Comparison of ENCODE assay signal across 25 mouse cellular contexts in the genomic region with DNA sequence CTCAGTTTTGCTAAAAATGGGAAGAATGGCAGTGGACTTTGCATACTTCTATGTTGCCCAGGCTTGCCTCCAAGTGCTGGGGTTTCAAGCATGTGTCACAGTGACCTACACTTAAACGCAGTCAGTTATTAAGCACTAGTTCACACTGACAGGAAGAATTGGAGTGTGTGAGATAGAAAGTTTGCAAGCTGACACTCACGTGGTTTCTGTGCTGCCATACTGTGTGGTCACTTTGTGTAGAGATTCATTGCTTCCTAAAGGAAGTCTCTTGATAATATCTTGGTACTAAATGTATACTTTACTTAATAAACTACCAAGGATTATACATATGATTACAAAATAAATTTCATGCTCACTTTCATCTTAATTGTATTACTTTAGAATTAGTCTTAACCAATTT. TPM values are rescaled to one million over a fixed set of nuclear protein-coding genes. Genes with fewer than 3 reads are reported as not detected.
DNase-seq lines count a peak whose midpoint lies in the region; ATAC-seq and TF ChIP-seq lines count a peak whose summit lies in the region.
"Had no signal": no experiment of that assay in that cellular context is flagged by ENCODE, and none has a peak within 500 bp of the region (broad histone marks: within the 10 kb centered on the region; RNA-seq: fewer than 3 reads in every experiment).

No protein-coding gene starts in this region.

- DNase-seq in CH12.LX (ENCODE audit: extremely low read depth) = no peak
- DNase-seq in heart, postnatal 25 days (ENCODE audit: low spot score) = no peak
- DNase-seq: adrenal gland, adult 2 months; adrenal gland, postnatal 10 days; adrenal gland, postnatal 25 days; B cell, adult 2 months; cerebellum, adult 11 months; cerebellum, adult 18-20 months; cerebellum, adult 8-10 months; cerebellum, adult 9-11 months; cerebellum, postnatal 14 days; cerebellum, postnatal 36 days; embryo, embryonic 11 days had no signal

- in situ Hi-C loops in CH12.LX (cut with MboI; ENCODE audit: low pct_ligation_motif_present, low pct_unique_long_range_greater_than_20kb, low sequenced_read_pairs) = no loop called here

- 84% methylated on average over 2 of the region's 2 CpGs for WGBS in forebrain, embryonic 15.5 days
- WGBS in forebrain, embryonic 13.5 days = 79% methylated on average over 2 of the region's 2 CpGs
- WGBS in macrophage (ENCODE audit: missing documents) = 35% methylated on average over 2 of the region's 2 CpGs
- WGBS in midbrain, embryonic 15.5 days = 75% methylated on average over 2 of the region's 2 CpGs

- no peak overlapping the region for H3K4me3 ChIP-seq in forebrain, embryonic 15.5 days
- no peak overlapping the region for H3K4me3 ChIP-seq in forebrain, embryonic 13.5 days
- H3K4me3 ChIP-seq in megakaryocyte, embryonic 14.5 days (replicated peaks) = peak overlapping the region; percentile 4
- H3K4me3 ChIP-seq in CH12.LX (replicated peaks in 1 of 3; ENCODE audit: low read depth in 2 of 3, low read length in 2 of 3, poor library complexity in 1 of 3) (no peak overlapping the region), macrophage (ENCODE audit: inconsistent target) (no peak overlapping the region)
- H3K4me3 ChIP-seq in midbrain, embryonic 15.5 days = no peak overlapping the region
- H3K4me3 ChIP-seq: embryonic facial prominence, embryonic 13.5 days; embryonic facial prominence, embryonic 15.5 days; erythroblast, embryonic 14.5 days; forebrain, embryonic 12.5 days had no signal

- H3K27ac ChIP-seq in forebrain, embryonic 15.5 days (replicated peaks) = no peak overlapping the region
- no peak overlapping the region for H3K27ac ChIP-seq in forebrain, embryonic 13.5 days
- H3K27ac ChIP-seq in CH12.LX (ENCODE audit: insufficient read depth, low read depth) (no peak overlapping the region), macrophage (peak overlapping the region; percentile 83)
- no peak overlapping the region for H3K27ac ChIP-seq in midbrain, embryonic 15.5 days
- H3K27ac ChIP-seq: embryonic facial prominence, embryonic 13.5 days; embryonic facial prominence, embryonic 15.5 days; forebrain, embryonic 10.5 days; forebrain, embryonic 12.5 days had no signal

- H3K4me1 ChIP-seq in forebrain, embryonic 15.5 days = peaks cover 66% of the 10 kb centered on the region
- peaks cover 57% of the 10 kb centered on the region for H3K4me1 ChIP-seq in forebrain, embryonic 13.5 days
- peaks cover 78% of the 10 kb centered on the region for H3K4me1 ChIP-seq in megakaryocyte, embryonic 14.5 days
- H3K4me1 ChIP-seq in CH12.LX (ENCODE audit: control insufficient read depth in 1 of 2, insufficient read depth in 2 of 2) = peaks cover 21 to 58% of the 10 kb centered on the region in 2 experiments
- H3K4me1 ChIP-seq in midbrain, embryonic 15.5 days = peaks cover 52% of the 10 kb centered on the region

- no peak for TF ChIP-seq RAD21 in CH12.LX (IDR thresholded peaks at IDR 0.05; ENCODE audit: low read depth, low read length)

- dilution Hi-C loops in CH12.LX (cut with MboI; ENCODE audit: extremely low pct_ligation_motif_present, extremely low pct_unique_long_range_greater_than_20kb, low sequenced_read_pairs) = no loop called here

- TF ChIP-seq EP300 in CH12.LX (IDR thresholded peaks at IDR 0.05; ENCODE audit: low read length) = no peak

- no peaks in the 10 kb centered on the region for H3K27me3 ChIP-seq in forebrain, embryonic 15.5 days
- H3K27me3 ChIP-seq in forebrain, embryonic 13.5 days = no peaks in the 10 kb centered on the region
- peaks cover 72% of the 10 kb centered on the region for H3K27me3 ChIP-seq in megakaryocyte, embryonic 14.5 days (replicated peaks)
- H3K27me3 ChIP-seq in CH12.LX (replicated peaks) = peaks cover 10% of the 10 kb centered on the region
- no peaks in the 10 kb centered on the region for H3K27me3 ChIP-seq in midbrain, embryonic 15.5 days (replicated peaks)
- H3K27me3 ChIP-seq: embryonic facial prominence, embryonic 13.5 days; embryonic facial prominence, embryonic 15.5 days; forebrain, embryonic 12.5 days had no signal

- no peak for TF ChIP-seq CTCF in CH12.LX (conservative IDR thresholded peaks at IDR 0.05 in 1 of 2, IDR thresholded peaks at IDR 0.05 in 1 of 2; ENCODE audit: low read depth in 2 of 2, low read length in 2 of 2)

- H3K9me3 ChIP-seq in forebrain, embryonic 15.5 days = no peaks in the 10 kb centered on the region
- no peaks in the 10 kb centered on the region for H3K9me3 ChIP-seq in forebrain, embryonic 13.5 days (replicated peaks)
- H3K9me3 ChIP-seq in megakaryocyte, embryonic 14.5 days = no peaks in the 10 kb centered on the region
- H3K9me3 ChIP-seq in CH12.LX (replicated peaks; ENCODE audit: low read length) = no peaks in the 10 kb centered on the region
- H3K9me3 ChIP-seq in midbrain, embryonic 15.5 days = no peaks in the 10 kb centered on the region
- H3K9me3 ChIP-seq: embryonic facial prominence, embryonic 13.5 days; embryonic facial prominence, embryonic 15.5 days; forebrain, embryonic 10.5 days; forebrain, embryonic 12.5 days had no signal

- H3K9ac ChIP-seq in forebrain, embryonic 15.5 days (replicated peaks) = no peak overlapping the region
- H3K9ac ChIP-seq in forebrain, embryonic 13.5 days = no peak overlapping the region
- H3K9ac ChIP-seq in CH12.LX (ENCODE audit: insufficient read depth, low read depth) = no peak overlapping the region
- H3K9ac ChIP-seq in midbrain, embryonic 15.5 days = no peak overlapping the region
- H3K9ac ChIP-seq: embryonic facial prominence, embryonic 13.5 days; embryonic facial prominence, embryonic 15.5 days had no signal

- intact Hi-C loops in heart, postnatal 25 days (cut with DNase I) = no loop called here

- ATAC-seq in forebrain, embryonic 15.5 days (replicated peaks) = no peak
- ATAC-seq in forebrain, embryonic 13.5 days = no peak
- no peak for ATAC-seq in megakaryocyte, adult 5-6 weeks (ENCODE audit: poor library complexity, severe bottlenecking)
- no peak for ATAC-seq in midbrain, embryonic 15.5 days (replicated peaks)
- ATAC-seq: CD4-positive, CD25-positive, alpha-beta regulatory T cell, adult 4 months had no signal

- H3K79me2 ChIP-seq in CH12.LX (replicated peaks; ENCODE audit: control insufficient read depth, extremely low read depth, insufficient read depth, poor library complexity, severe bottlenecking) = peaks cover 67% of the 10 kb centered on the region
- H3K79me2 ChIP-seq in macrophage (ENCODE audit: inconsistent target) = peaks cover 81% of the 10 kb centered on the region

- H3K4me2 ChIP-seq in forebrain, embryonic 15.5 days (replicated peaks) = peak overlapping the region; percentile 68; the same call in 1 of the 2 replicates
- H3K4me2 ChIP-seq in forebrain, embryonic 13.5 days = no peak overlapping the region
- no peak overlapping the region for H3K4me2 ChIP-seq in CH12.LX (ENCODE audit: insufficient read depth, low read depth, poor library complexity, severe bottlenecking)
- no peak overlapping the region for H3K4me2 ChIP-seq in midbrain, embryonic 15.5 days
- H3K4me2 ChIP-seq: embryonic facial prominence, embryonic 13.5 days; embryonic facial prominence, embryonic 15.5 days had no signal

- no peaks in the 10 kb centered on the region for H3K36me3 ChIP-seq in forebrain, embryonic 15.5 days
- no peaks in the 10 kb centered on the region for H3K36me3 ChIP-seq in forebrain, embryonic 13.5 days (ENCODE audit: poor library complexity, severe bottlenecking)
- no peaks in the 10 kb centered on the region for H3K36me3 ChIP-seq in megakaryocyte, embryonic 14.5 days (replicated peaks; ENCODE audit: low read length)
- peaks cover 0 to 3% of the 10 kb centered on the region in 2 experiments for H3K36me3 ChIP-seq in CH12.LX (replicated peaks in 1 of 2; ENCODE audit: control insufficient read depth in 1 of 2, insufficient read depth in 1 of 2, low read length in 1 of 2)
- H3K36me3 ChIP-seq in macrophage (ENCODE audit: inconsistent target) = no peaks in the 10 kb centered on the region
- no peaks in the 10 kb centered on the region for H3K36me3 ChIP-seq in midbrain, embryonic 15.5 days (replicated peaks)
- H3K36me3 ChIP-seq: embryonic facial prominence, embryonic 13.5 days; embryonic facial prominence, embryonic 15.5 days; forebrain, embryonic 10.5 days; forebrain, embryonic 12.5 days had no signal

- TF ChIP-seq POLR2A in CH12.LX (IDR thresholded peaks at IDR 0.05; ENCODE audit: low read depth, low read length) = no peak

RNA-seq across cellular contexts. Expression of gene Itsn1, which starts 3.7 kb away (rescaled TPM):
- polyA plus RNA-seq in forebrain, embryonic 15.5 days (2015; fragmentation: Nextera tagmentation; extraction: Ambion mirVana) = 82.5 and 86.7 TPM in 2 replicates
- polyA plus RNA-seq in forebrain, embryonic 13.5 days (2015; fragmentation: Nextera tagmentation; extraction: Ambion mirVana) = 50.8 and 53.3 TPM in 2 replicates
- 24.6 and 49.2 TPM in 2 replicates for polyA plus RNA-seq in megakaryocyte, embryonic 14.5 days (2012; ENCODE audit: insufficient read depth, low replicate concordance)
- 12.0 and 15.6 TPM in 2 replicates for total RNA-seq in megakaryocyte, adult 5-6 weeks (2015)
- total RNA-seq in megakaryocyte, adult 5-6 weeks (2017) = 12.5 and 24.2 TPM in 2 replicates
- total RNA-seq in CH12.LX (2012; rRNA removed) (33.2 and 46.3 TPM in 2 replicates), CH12.LX (2014; rRNA removed) (32.5 and 35.9 TPM in 2 replicates)
- polyA plus RNA-seq in CH12.LX (2012; ENCODE audit: insufficient read length, low read depth) (54.5 and 68.6 TPM in 2 replicates), macrophage (2018) (89.5 to 216 TPM (median 138 TPM) in 3 replicates)
- total RNA-seq in macrophage (2018; cell fraction: chromatin; rRNA removed) = 1,000 to 10,000 TPM in 4 of 26 experiments, 100 to 1,000 TPM in 22; 245 to 1,209 (median 812) TPM
- 100 to 1,000 TPM in 15 of 26 experiments, 10 to 100 TPM in 11; 71.9 to 143 (median 110) TPM for total RNA-seq in macrophage (2018; cell fraction: cytosol; rRNA removed)
- total RNA-seq in macrophage (2018; cell fraction: nucleus; rRNA removed) = 100 to 1,000 TPM; 117 to 554 (median 234) TPM
- polyA plus RNA-seq in midbrain, embryonic 15.5 days (2015; fragmentation: Nextera tagmentation; extraction: Ambion mirVana) = 63.5 and 68.6 TPM in 2 replicates
- total RNA-seq in heart, postnatal 25 days (2021) = 10 to 100 TPM; 40.8 to 56.7 TPM

RNA-seq across cellular contexts. Expression of gene Cryzl1, which starts 4.0 kb away (rescaled TPM):
- 111 and 118 TPM in 2 replicates for polyA plus RNA-seq in forebrain, embryonic 15.5 days (2015; fragmentation: Nextera tagmentation; extraction: Ambion mirVana)
- polyA plus RNA-seq in forebrain, embryonic 13.5 days (2015; fragmentation: Nextera tagmentation; extraction: Ambion mirVana) = 93.0 and 98.0 TPM in 2 replicates
- 9.9 TPM in 1 of 2 replicates, not detected in the other for polyA plus RNA-seq in megakaryocyte, embryonic 14.5 days (2012; ENCODE audit: insufficient read depth, low replicate concordance)
- total RNA-seq in megakaryocyte, adult 5-6 weeks (2015) = 61.0 and 73.7 TPM in 2 replicates
- 66.0 and 69.4 TPM in 2 replicates for total RNA-seq in megakaryocyte, adult 5-6 weeks (2017)
- total RNA-seq in CH12.LX (2012; rRNA removed) (75.7 and 115 TPM in 2 replicates), CH12.LX (2014; rRNA removed) (111 and 125 TPM in 2 replicates)
- polyA plus RNA-seq in CH12.LX (2012; ENCODE audit: insufficient read length, low read depth) (105 and 126 TPM in 2 replicates), macrophage (2018) (20.6 to 32.6 TPM (median 28.8 TPM) in 3 replicates)
- total RNA-seq in macrophage (2018; cell fraction: chromatin; rRNA removed) = 100 to 1,000 TPM in 18 of 26 experiments, 10 to 100 TPM in 8; 44.0 to 223 (median 146) TPM
- total RNA-seq in macrophage (2018; cell fraction: cytosol; rRNA removed) = 10 to 100 TPM; 19.9 to 43.7 (median 29.3) TPM
- 100 to 1,000 TPM in 9 of 26 experiments, 10 to 100 TPM in 17; 26.2 to 117 (median 76.2) TPM for total RNA-seq in macrophage (2018; cell fraction: nucleus; rRNA removed)
- polyA plus RNA-seq in midbrain, embryonic 15.5 days (2015; fragmentation: Nextera tagmentation; extraction: Ambion mirVana) = 115 and 127 TPM in 2 replicates
- total RNA-seq in heart, postnatal 25 days (2021) = 10 to 100 TPM; 22.7 to 24.7 TPM

RNA-seq across cellular contexts. Expression of gene Donson, which starts 44.2 kb away (rescaled TPM):
- polyA plus RNA-seq in forebrain, embryonic 15.5 days (2015; fragmentation: Nextera tagmentation; extraction: Ambion mirVana) = 20.0 and 20.3 TPM in 2 replicates
- 23.6 and 24.9 TPM in 2 replicates for polyA plus RNA-seq in forebrain, embryonic 13.5 days (2015; fragmentation: Nextera tagmentation; extraction: Ambion mirVana)
- 4.6 and 11.1 TPM in 2 replicates for polyA plus RNA-seq in megakaryocyte, embryonic 14.5 days (2012; ENCODE audit: insufficient read depth, low replicate concordance)
- 17.8 and 32.6 TPM in 2 replicates for total RNA-seq in megakaryocyte, adult 5-6 weeks (2015)
- total RNA-seq in megakaryocyte, adult 5-6 weeks (2017) = 23.5 and 50.1 TPM in 2 replicates
- total RNA-seq in CH12.LX (2012; rRNA removed) (62.5 and 63.2 TPM in 2 replicates), CH12.LX (2014; rRNA removed) (63.9 and 71.5 TPM in 2 replicates)
- polyA plus RNA-seq in CH12.LX (2012; ENCODE audit: insufficient read length, low read depth) (47.6 and 51.9 TPM in 2 replicates), macrophage (2018) (4.9 to 12.7 TPM (median 6.0 TPM) in 3 replicates)
- total RNA-seq in macrophage (2018; cell fraction: chromatin; rRNA removed) = 10 to 100 TPM in 25 of 26 experiments, 1 to 10 TPM in 1; 9.4 to 66.4 (median 28.6) TPM
- total RNA-seq in macrophage (2018; cell fraction: cytosol; rRNA removed) = 1 to 10 TPM; 2.9 to 7.8 (median 4.6) TPM
- 10 to 100 TPM in 25 of 26 experiments, 1 to 10 TPM in 1; 9.2 to 45.4 (median 20.3) TPM for total RNA-seq in macrophage (2018; cell fraction: nucleus; rRNA removed)
- polyA plus RNA-seq in midbrain, embryonic 15.5 days (2015; fragmentation: Nextera tagmentation; extraction: Ambion mirVana) = 19.8 and 20.5 TPM in 2 replicates
- 1 to 10 TPM; 2.5 to 3.7 TPM for total RNA-seq in heart, postnatal 25 days (2021)
